Mouse (Mus musculus) lung, postnatal 0 days (tissue): ENCODE measurements around the gene Gm21973.

ENCODE experiments used
- CTCF ChIP-seq: IDR thresholded peaks from 2 replicates; pipeline ENCODE4 v1.5.1; 2016; ENCODE audit warnings: antibody characterized with exemption, mild to moderate bottlenecking
- EP300 ChIP-seq: IDR thresholded peaks from 2 replicates; pipeline ENCODE4 v1.6.1; 2016; ENCODE audit warnings: antibody characterized with exemption, mild to moderate bottlenecking, control low read depth

DNA sequence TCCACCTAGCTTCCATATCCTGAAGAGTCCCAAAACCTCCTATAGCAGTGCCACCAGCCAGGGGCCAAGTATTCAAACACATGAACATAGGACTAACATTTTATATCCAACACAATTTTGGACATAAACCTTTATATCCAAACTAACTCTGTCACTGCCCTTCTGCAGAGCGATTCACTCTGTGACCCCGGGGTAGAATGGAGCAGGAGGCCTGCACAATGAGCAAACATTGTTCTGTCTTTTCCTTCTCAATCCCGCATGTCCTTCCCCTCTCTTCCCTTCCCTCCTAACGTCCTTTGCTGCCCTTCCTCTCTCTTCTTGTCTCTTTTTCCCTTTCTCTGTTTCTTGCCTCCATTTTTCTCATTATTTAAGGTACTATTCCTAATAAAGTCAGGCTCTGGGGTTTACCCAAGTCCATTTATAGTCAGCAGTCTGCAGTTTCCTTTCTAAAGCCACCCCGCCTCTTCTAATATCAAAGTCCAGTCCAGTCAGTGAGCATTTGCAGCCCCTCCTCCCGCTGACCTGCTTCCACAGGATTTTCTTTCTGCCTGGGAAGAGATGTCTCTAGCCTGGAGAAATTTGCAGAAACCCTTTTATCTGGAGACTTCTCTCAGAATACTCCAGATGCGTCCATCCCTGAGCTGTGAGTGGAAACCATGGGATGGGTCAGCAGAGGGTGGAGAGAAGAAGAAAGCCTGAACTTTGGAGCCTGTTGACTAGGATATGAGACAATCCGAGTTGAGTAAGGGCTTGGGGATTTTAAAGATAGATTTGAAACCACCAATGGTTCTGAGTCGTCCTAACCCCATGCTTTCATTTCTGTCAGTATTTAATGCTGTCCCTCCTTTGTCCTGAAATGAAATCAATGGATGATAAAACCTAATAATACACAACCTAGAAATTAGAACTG, 33.1 kb downstream of the Gm21973 start, which contains the start of gene Agxt2:
- no peak for TF ChIP-seq CTCF
- TF ChIP-seq EP300 = no peak
